Mouse (Mus musculus) intestine, postnatal 0 days (tissue): ENCODE measurements at regions not wholly inside any gene's neighbourhood (a gene's known extent, or its start where the extent isn't known, plus 50 kb on each side); places are given as distances from the start of the nearest gene placed in this dataset.

Source experiments
- ATAC-seq: fragments of 200-750 bp; cut with Nextera tagmentation; 2 replicates; pipeline ENCODE4 v1.8.0; 2017; ENCODE audit warnings: mild to moderate bottlenecking, moderate TSS enrichment, moderate library complexity
- H3K27ac ChIP-seq: fragments of 300-500 bp; sonication (generic); 2 replicates; pipeline ENCODE4 v1.5.1; 2014; ENCODE audit warnings: mild to moderate bottlenecking, low read depth, low read length, moderate library complexity
- H3K27me3 ChIP-seq: fragments of 300-500 bp; sonication (generic); replicated peaks from 2 replicates; pipeline ENCODE4 v1.6.1; 2014; ENCODE audit warnings: low read length, mixed read lengths; ENCODE audit not compliant: control insufficient read depth, insufficient read depth
- H3K36me3 ChIP-seq: fragments of 300-500 bp; sonication (generic); 2 replicates; pipeline ENCODE4 v1.6.1; 2014; ENCODE audit warnings: mild to moderate bottlenecking, moderate library complexity; ENCODE audit not compliant: control insufficient read depth, insufficient read depth
- H3K4me1 ChIP-seq: fragments of 300-500 bp; sonication (generic); replicated peaks from 2 replicates; pipeline ENCODE4 v1.6.1; 2014; ENCODE audit warnings: antibody characterized with exemption, low read length, mixed read lengths; ENCODE audit not compliant: control insufficient read depth, insufficient read depth
- H3K4me2 ChIP-seq: fragments of 300-500 bp; sonication (generic); replicated peaks from 2 replicates; pipeline ENCODE4 v1.6.1; 2014; ENCODE audit warnings: low read depth, mild to moderate bottlenecking, moderate library complexity
- H3K4me3 ChIP-seq: fragments of 300-500 bp; sonication (generic); 2 replicates; pipeline ENCODE4 v1.5.1; 2014; ENCODE audit warnings: low read depth, low read length
- H3K9ac ChIP-seq: fragments of 300-500 bp; sonication (generic); 2 replicates; pipeline ENCODE4 v1.6.1; 2014; ENCODE audit warnings: mild to moderate bottlenecking, low read depth, low read length
- H3K9me3 ChIP-seq: fragments of 300-500 bp; sonication (generic); 2 replicates; pipeline ENCODE4 v1.6.1; 2016; ENCODE audit warnings: mixed run types; ENCODE audit not compliant: control insufficient read depth
- CTCF ChIP-seq: sonication (generic); IDR thresholded peaks from 2 replicates; pipeline ENCODE4 v1.5.1; 2016; ENCODE audit warnings: low read depth, mild to moderate bottlenecking, control low read depth, antibody characterized with exemption, moderate library complexity
- WGBS: fragments of 180-500 bp; shearing (Covaris S2); extraction: QIAGEN DNeasy Blood & Tissue Kit; methylation state at CpG from one replicate; pipeline ENCODE4 v1.1.7; 2014; 5-methylcytosine and 5-hydroxymethylcytosine counted together

DNA sequence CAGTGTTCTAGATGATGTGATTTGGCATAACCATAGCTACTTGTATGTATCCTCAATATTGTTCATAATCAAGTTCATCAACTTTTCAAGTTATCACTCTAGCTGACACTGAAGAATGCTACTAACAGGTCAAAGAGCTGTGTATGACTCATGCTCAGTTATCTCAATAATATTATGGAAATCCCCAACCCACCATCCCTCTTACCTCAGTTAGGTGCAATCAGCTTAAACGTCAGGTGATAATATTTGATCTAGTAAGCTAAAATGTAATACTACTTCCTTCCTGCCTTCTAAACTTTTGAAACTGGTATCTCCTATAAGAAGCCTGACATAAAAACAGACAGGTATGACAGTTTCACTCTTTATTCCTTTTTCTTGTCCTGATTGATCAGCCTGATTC, 474.6 kb downstream of the Gm11232 start:
- no peaks in the 10 kb centered on the region for H3K4me1 ChIP-seq
- no peaks in the 10 kb centered on the region for H3K9me3 ChIP-seq
- no peaks in the 10 kb centered on the region for H3K27me3 ChIP-seq
- no peak overlapping the region for H3K9ac ChIP-seq
- H3K4me3 ChIP-seq: no peak overlapping the region
- H3K4me2 ChIP-seq: no peak overlapping the region
- 50% methylated on average over 1 of the region's 1 CpGs for WGBS
- no peak overlapping the region for H3K27ac ChIP-seq
- ATAC-seq: peak; percentile 47; the same call in 1 of the 2 replicates
- TF ChIP-seq CTCF: no peak
- no peaks in the 10 kb centered on the region for H3K36me3 ChIP-seq

GRCm38 (mm10) chr4:71279710-71280109, 478.1 kb downstream of the Gm11232 start:
- no peaks in the 10 kb centered on the region for H3K9me3 ChIP-seq
- ATAC-seq: no peak
- H3K27ac ChIP-seq: no peak overlapping the region
- no peak overlapping the region for H3K4me2 ChIP-seq
- H3K9ac ChIP-seq: no peak overlapping the region
- H3K36me3 ChIP-seq: no peaks in the 10 kb centered on the region
- no peak overlapping the region for H3K4me3 ChIP-seq
- no peaks in the 10 kb centered on the region for H3K27me3 ChIP-seq
- no peaks in the 10 kb centered on the region for H3K4me1 ChIP-seq
- TF ChIP-seq CTCF: no peak
- WGBS: 37% methylated on average over 1 of the region's 1 CpGs

- no peak overlapping the region for H3K4me3 ChIP-seq
- H3K4me2 ChIP-seq: no peak overlapping the region
- H3K27me3 ChIP-seq: no peaks in the 10 kb centered on the region
- no peak for ATAC-seq
- H3K4me1 ChIP-seq: no peaks in the 10 kb centered on the region
- H3K27ac ChIP-seq: no peak overlapping the region
- 69% methylated on average over 2 of the region's 2 CpGs for WGBS
- no peak overlapping the region for H3K9ac ChIP-seq
- TF ChIP-seq CTCF: no peak
- no peaks in the 10 kb centered on the region for H3K36me3 ChIP-seq
- H3K9me3 ChIP-seq: no peaks in the 10 kb centered on the region
Measured at GRCm38 (mm10) chr4:71259897-71260296, 497.9 kb downstream of the Gm11232 start.

DNA sequence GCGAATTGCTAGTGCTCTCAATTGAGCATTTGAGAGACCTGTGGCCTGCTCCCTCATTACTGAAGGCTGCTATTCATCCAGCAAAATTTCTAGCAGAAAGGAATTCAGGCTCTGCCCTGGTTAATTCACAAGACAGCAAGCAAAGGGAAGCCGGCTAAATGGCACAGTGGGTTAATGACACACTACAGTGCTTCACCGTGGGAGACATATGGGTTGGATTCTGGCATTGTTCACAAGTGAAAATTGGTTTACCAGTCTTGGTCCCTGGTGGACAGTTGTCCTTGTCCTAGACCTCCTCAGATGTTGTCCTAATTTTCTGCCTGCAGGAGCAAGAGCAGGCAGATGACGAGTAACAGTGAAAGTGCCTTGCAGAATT, 527.3 kb downstream of the Gm11232 start:
- H3K4me2 ChIP-seq: no peak overlapping the region
- no peak for TF ChIP-seq CTCF
- no peak for ATAC-seq
- H3K9me3 ChIP-seq: no peaks in the 10 kb centered on the region
- H3K36me3 ChIP-seq: no peaks in the 10 kb centered on the region
- H3K27me3 ChIP-seq: no peaks in the 10 kb centered on the region
- no peak overlapping the region for H3K4me3 ChIP-seq
- no peaks in the 10 kb centered on the region for H3K4me1 ChIP-seq
- H3K9ac ChIP-seq: no peak overlapping the region
- H3K27ac ChIP-seq: no peak overlapping the region
- 73% methylated on average over 4 of the region's 4 CpGs for WGBS

DNA sequence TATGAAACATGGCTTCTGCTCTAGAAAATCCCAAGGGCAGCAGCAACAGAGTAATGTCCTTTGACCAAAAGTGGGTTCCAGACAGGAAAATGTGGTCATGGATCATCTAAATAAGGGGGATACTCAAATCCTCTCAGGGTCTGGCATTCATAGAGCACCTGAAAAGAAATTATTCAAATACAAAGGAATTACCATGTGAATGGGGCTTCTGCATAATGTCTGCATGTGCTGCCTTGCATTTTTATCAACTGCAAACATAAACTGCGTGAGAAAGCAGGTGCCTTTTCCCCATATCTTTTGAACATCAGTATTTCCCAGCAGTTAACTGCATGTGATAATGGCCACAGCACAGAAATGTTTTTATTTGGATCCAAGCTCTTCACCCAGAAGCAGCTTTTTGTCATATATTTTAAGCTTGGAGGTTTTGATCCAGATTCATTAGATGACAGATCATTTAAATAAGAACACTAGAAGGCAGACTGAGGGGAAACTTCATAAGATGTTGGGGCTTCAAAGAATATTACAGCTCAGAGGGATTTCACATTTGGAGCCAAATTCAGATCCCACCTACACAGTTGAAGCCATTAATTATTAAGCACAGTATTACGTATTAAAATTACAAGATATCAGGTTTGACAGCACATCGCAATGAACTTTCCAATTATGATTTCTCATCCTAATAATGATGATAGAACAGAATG, 527.8 kb downstream of the Gm11232 start:
- no peak for TF ChIP-seq CTCF
- no peaks in the 10 kb centered on the region for H3K9me3 ChIP-seq
- H3K4me1 ChIP-seq: no peaks in the 10 kb centered on the region
- H3K27ac ChIP-seq: no peak overlapping the region
- no peak overlapping the region for H3K4me3 ChIP-seq
- WGBS: 84% methylated on average over 3 of the region's 3 CpGs
- H3K9ac ChIP-seq: no peak overlapping the region
- ATAC-seq: no peak
- H3K4me2 ChIP-seq: no peak overlapping the region
- no peaks in the 10 kb centered on the region for H3K36me3 ChIP-seq
- no peaks in the 10 kb centered on the region for H3K27me3 ChIP-seq

- TF ChIP-seq CTCF: no peak
- no peaks in the 10 kb centered on the region for H3K36me3 ChIP-seq
- 24% methylated on average over 4 of the region's 4 CpGs for WGBS
Measured at GRCm38 (mm10) chr4:71226653-71227052, 531.1 kb downstream of the Gm11232 start.

GRCm38 (mm10) chr4:71218060-71218459, 539.7 kb downstream of the Gm11232 start:
- Histone ChIP-seq H3K9me3 (no peaks in the 10 kb centered on the region), H3K36me3 (no peaks in the 10 kb centered on the region), H3K4me2 (no peak overlapping the region), H3K27me3 (no peaks in the 10 kb centered on the region), H3K4me3 (no peak overlapping the region), H3K4me1 (no peaks in the 10 kb centered on the region), H3K9ac (no peak overlapping the region), H3K27ac (no peak overlapping the region)
- WGBS: 79% methylated on average over 3 of the region's 3 CpGs
- TF ChIP-seq CTCF: no peak
- no peak for ATAC-seq

More at GRCm38 (mm10) chr4:71226653-71227052, 531.1 kb downstream of the Gm11232 start:
- H3K4me1 ChIP-seq: no peaks in the 10 kb centered on the region
- H3K4me2 ChIP-seq: no peak overlapping the region
- no peaks in the 10 kb centered on the region for H3K27me3 ChIP-seq
- peak; percentile 92 for ATAC-seq
- H3K9ac ChIP-seq: no peak overlapping the region
- no peak overlapping the region for H3K4me3 ChIP-seq
- H3K9me3 ChIP-seq: no peaks in the 10 kb centered on the region
- no peak overlapping the region for H3K27ac ChIP-seq
